Mouse (Mus musculus) lung, postnatal 0 days (tissue): Measurements from ENCODE around the gene Pigw. TPM values are rescaled to one million over a fixed set of nuclear protein-coding genes. Genes with fewer than 3 reads are reported as not detected.
"Not testable (repeated sequence)": the region's sequence is repeated elsewhere in the genome, so short reads cannot be mapped to it uniquely, and the experiment has no call there.

Experiments
- ATAC-seq: fragments of 200-750 bp; cut with Nextera tagmentation; 2 replicates; pipeline ENCODE4 v1.8.0; 2017; ENCODE audit warnings: moderate library complexity
- DNase-seq: peaks from one replicate; pipeline ENCODE4 v3.0.0-alpha.2; 2016; ENCODE audit warnings: low spot score
- H3K27ac ChIP-seq: fragments of 300-500 bp; sonication (generic); 2 replicates; pipeline ENCODE4 v1.5.1; 2014; ENCODE audit warnings: antibody characterized with exemption, mild to moderate bottlenecking, low read length, mixed read lengths
- H3K27me3 ChIP-seq: fragments of 300-500 bp; sonication (generic); replicated peaks from 2 replicates; pipeline ENCODE4 v1.6.1; 2014; ENCODE audit warnings: low read length, mixed read lengths; ENCODE audit not compliant: insufficient read depth
- H3K36me3 ChIP-seq: fragments of 300-500 bp; sonication (generic); 2 replicates; pipeline ENCODE4 v1.6.1; 2014; ENCODE audit warnings: low read length, mixed read lengths; ENCODE audit not compliant: insufficient read depth
- H3K4me1 ChIP-seq: fragments of 300-500 bp; sonication (generic); 2 replicates; pipeline ENCODE4 v1.6.1; 2014; ENCODE audit warnings: antibody characterized with exemption, low read depth, low read length, mixed read lengths; ENCODE audit not compliant: insufficient read depth
- H3K4me2 ChIP-seq: fragments of 300-500 bp; sonication (generic); replicated peaks from 2 replicates; pipeline ENCODE4 v1.6.1; 2014; ENCODE audit warnings: low read depth, mild to moderate bottlenecking, low read length, moderate library complexity, mixed read lengths
- H3K4me3 ChIP-seq: fragments of 300-500 bp; sonication (generic); 2 replicates; pipeline ENCODE4 v1.5.1; 2014; ENCODE audit warnings: low read depth, low read length
- H3K9ac ChIP-seq: fragments of 300-500 bp; sonication (generic); replicated peaks from 2 replicates; pipeline ENCODE4 v1.6.1; 2014; ENCODE audit warnings: low read depth, mild to moderate bottlenecking
- H3K9me3 ChIP-seq: fragments of 300-500 bp; sonication (generic); 2 replicates; pipeline ENCODE4 v1.6.1; 2016; ENCODE audit warnings: low read length, mixed read lengths
- CTCF ChIP-seq: IDR thresholded peaks from 2 replicates; pipeline ENCODE4 v1.5.1; 2016; ENCODE audit warnings: antibody characterized with exemption, mild to moderate bottlenecking
- EP300 ChIP-seq: IDR thresholded peaks from 2 replicates; pipeline ENCODE4 v1.6.1; 2016; ENCODE audit warnings: antibody characterized with exemption, mild to moderate bottlenecking, control low read depth
- WGBS: fragments of 180-500 bp; shearing (Covaris S2); extraction: QIAGEN DNeasy Blood & Tissue Kit; methylation state at CpG from one replicate; pipeline ENCODE4 v1.1.7; 2014; 5-methylcytosine and 5-hydroxymethylcytosine counted together
- polyA plus RNA-seq: library from polyadenylated mRNA; unstranded; fragments of >200 nt; fragmentation: Nextera tagmentation; extraction: Ambion mirVana; gene quantifications from 2 replicates; pipeline ENCODE4 v1.2.1, GENCODE M21; 2015

Pigw gene
- polyA plus RNA-seq, 1 experiment from 2014 or later, result 1.1 TPM

DNA sequence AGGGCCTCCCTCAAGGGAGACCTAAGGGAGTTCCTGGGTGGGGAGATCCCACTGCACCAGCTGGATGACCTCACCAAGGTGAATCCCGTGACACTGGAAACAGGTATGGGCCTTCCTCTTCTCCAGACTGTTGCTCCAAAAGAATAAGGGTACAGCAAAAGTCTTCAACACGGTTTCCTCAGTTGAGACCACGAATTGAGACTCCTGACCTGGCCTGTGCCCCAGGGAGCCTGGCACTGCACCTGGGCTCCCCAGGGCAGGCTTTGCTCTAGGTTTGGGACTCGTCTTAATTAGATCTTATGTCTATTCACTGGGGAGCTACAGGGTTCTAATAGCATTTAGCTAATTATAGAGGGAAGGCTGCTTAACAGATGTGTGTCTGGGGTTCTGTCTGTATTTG is 5.2 kb upstream of the Pigw start:
- 88% methylated on average over 4 of the region's 4 CpGs for WGBS
- peaks cover 4% of the 10 kb centered on the region; the same call in 1 of the 2 replicates for H3K36me3 ChIP-seq

DNA sequence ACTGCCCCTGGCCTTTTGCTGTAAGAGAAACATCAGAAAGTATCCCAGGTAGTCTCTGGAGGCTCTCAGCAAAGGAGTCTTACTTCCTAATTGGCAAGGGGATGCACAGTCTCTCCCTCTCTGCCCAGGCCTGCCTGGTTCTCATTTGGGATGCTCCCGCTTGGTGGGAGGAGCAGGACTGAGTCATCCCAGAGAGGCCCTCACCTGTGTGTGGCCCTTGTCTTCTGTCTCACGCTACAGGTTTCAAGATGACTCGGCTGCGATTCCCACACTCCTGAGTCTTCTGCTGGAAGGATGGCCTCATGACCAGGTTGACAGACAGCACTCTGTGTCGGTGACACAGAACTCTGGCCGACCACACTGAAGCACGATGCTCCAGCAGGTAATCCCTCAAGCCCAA is 2.3 kb upstream of the Pigw start:
- ATAC-seq (no peak), DNase-seq (no peak)
- no peaks in the 10 kb centered on the region for H3K27me3 ChIP-seq
- H3K4me3 ChIP-seq, result no peak overlapping the region
- H3K9me3 ChIP-seq, result no peaks in the 10 kb centered on the region
- WGBS, result 95% methylated on average over 7 of the region's 7 CpGs
- TF ChIP-seq EP300 (no peak), CTCF (no peak)
- no peak overlapping the region for H3K4me2 ChIP-seq
- no peaks in the 10 kb centered on the region; the same call in 1 of the 2 replicates for H3K36me3 ChIP-seq
- no peak overlapping the region for H3K9ac ChIP-seq
- peaks cover 6% of the 10 kb centered on the region; the same call in 1 of the 2 replicates for H3K4me1 ChIP-seq
- no peak overlapping the region for H3K27ac ChIP-seq

More for the DNA sequence above, 5.2 kb upstream of the Pigw start:
- H3K27ac ChIP-seq, result no peak overlapping the region
- no peaks in the 10 kb centered on the region for H3K27me3 ChIP-seq
- no peak overlapping the region for H3K4me3 ChIP-seq
- no peaks in the 10 kb centered on the region for H3K9me3 ChIP-seq
- no peak for DNase-seq
- TF ChIP-seq EP300 (no peak), CTCF (no peak)
- H3K4me2 ChIP-seq, result no peak overlapping the region
- peaks cover 6% of the 10 kb centered on the region; the same call in 1 of the 2 replicates for H3K4me1 ChIP-seq
- no peak overlapping the region for H3K9ac ChIP-seq
- ATAC-seq, result no peak

DNA sequence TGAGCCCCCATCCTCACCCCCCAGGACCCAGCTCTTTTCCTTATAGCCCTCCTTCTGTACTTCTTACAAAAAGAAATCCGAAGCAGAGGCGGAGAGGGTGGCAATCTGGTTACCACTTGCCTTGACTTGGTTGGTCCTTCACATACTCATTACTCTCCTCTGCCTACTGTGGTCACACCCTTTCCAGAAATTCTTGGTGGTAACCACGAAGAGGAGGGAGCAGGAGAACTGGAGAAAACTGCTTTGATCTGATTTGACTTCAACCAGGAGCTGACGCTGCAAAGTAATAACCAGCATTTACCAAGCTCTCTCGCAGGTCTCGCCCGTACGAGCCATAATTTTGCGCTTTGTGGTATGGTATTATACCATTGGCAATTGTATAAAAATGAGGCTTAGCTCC is 886 bp upstream of the Pigw start:
- WGBS, result 48% methylated on average over 9 of the region's 9 CpGs
- Histone ChIP-seq H3K4me2 (peak overlapping the region; percentile 88), H3K27me3 (no peaks in the 10 kb centered on the region), H3K9me3 (no peaks in the 10 kb centered on the region), H3K9ac (peak overlapping the region; percentile 74), H3K4me1 (peaks cover 6% of the 10 kb centered on the region; the same call in 1 of the 2 replicates), H3K36me3 (no peaks in the 10 kb centered on the region; the same call in 1 of the 2 replicates), H3K4me3 (peak overlapping the region; percentile 87), H3K27ac (peak overlapping the region; percentile 91)
- ATAC-seq (0 out of 2 replicates have a peak, but pooled peaks have one; percentile 3), DNase-seq (peak; percentile 44)
- TF ChIP-seq EP300, result no peak
- no peak for TF ChIP-seq CTCF

DNA sequence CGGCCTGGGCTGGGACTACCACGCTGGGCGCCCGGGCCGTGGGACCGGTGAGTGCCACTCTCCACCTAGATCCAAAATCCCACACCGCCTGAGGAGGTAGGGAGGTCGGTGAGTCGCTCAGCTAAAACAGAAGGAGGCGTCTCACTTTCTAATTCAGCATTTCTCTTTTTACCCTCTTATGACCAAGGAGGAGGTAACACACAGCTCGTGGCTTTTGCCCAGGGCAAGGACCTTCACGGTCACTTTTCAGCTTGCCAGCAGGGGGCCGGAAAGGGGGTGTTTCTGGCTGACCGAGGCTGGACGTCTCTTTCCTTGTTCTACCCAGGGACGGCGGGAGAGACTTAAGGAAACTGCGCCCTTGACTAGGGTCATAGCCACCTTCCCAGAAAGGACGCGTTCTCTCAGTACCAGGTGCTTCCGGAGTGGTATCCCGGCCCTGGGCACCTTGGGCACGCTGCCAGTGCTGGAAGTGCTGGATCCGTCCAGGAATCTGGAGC is 428 bp upstream of the Pigw start:
- Histone ChIP-seq H3K4me1 (peaks cover 6% of the 10 kb centered on the region; the same call in 1 of the 2 replicates), H3K4me2 (peak overlapping the region; percentile 88), H3K9ac (peak overlapping the region; percentile 74), H3K36me3 (no peaks in the 10 kb centered on the region; the same call in 1 of the 2 replicates), H3K9me3 (no peaks in the 10 kb centered on the region), H3K4me3 (peak overlapping the region; percentile 87), H3K27ac (peak overlapping the region; percentile 91), H3K27me3 (no peaks in the 10 kb centered on the region)
- ATAC-seq (peak; percentile 78), DNase-seq (peak; percentile 79)
- under 1% methylated on average over 24 of the region's 24 CpGs for WGBS
- TF ChIP-seq CTCF (peak; percentile 65), EP300 (no peak)

DNA sequence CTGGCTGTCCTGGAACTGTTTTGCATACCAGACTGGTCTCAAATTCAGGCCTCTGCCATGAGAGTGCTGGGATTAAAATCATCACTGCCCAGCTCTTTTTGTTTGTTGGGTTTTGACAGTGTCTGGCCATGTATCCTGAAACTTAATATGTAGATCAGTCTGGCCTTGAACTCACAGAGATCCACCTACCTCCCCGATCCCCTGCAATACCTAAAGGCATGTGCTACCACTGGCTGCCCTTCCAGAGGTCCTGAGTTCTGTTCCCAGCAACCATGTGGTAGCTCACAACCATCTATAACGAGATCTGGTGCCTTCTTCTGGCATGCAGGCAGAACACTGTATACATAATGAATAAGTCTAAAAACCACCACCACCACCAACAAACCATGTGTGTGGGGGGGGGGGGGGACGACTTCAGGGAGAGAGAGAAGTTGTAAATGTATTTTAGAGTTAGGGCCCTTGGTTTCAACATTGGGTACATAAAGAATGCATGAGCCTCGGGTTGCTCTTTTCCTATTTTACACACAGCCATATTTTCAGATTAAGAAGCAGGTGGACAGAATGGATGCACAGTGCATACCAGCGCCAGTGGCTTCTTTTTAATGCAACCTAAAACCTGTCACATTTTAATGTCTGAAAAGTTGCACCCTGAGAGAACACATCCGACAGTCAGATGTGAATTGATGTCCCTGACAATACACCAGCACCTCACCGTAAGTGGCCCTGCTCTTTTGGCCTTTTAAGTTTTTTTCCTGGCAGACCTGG is 896 bp downstream of the Pigw start:
- Histone ChIP-seq H3K27me3 (no peaks in the 10 kb centered on the region), H3K4me2 (peak overlapping the region; percentile 88), H3K9ac (peak overlapping the region; percentile 74), H3K27ac (peak overlapping the region; percentile 91), H3K36me3 (no peaks in the 10 kb centered on the region), H3K4me3 (peak overlapping the region; percentile 87), H3K4me1 (peaks cover 6% of the 10 kb centered on the region; the same call in 1 of the 2 replicates), H3K9me3 (no peaks in the 10 kb centered on the region)
- TF ChIP-seq EP300 (no peak), CTCF (no peak)
- DNase-seq (no peak), ATAC-seq (no peak)
- 16% methylated on average over 7 of the region's 7 CpGs for WGBS

DNA sequence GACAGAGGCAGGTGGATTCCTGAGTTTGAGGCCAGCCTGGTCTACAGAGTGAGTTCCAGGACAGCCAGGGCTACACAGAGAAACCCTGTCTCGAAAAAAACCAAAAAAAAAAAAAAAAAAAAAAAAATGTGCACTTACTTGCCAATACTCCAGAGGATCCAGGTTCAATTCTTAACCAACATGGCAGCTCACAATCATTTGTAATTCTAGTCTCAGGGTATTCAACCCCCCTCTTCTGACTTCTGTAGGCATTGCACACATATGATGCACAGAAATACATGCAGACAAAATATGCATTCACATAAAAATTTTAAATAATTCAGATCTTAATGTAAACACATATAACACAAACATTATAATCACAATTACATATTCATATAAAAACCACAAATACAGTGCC is 4.1 kb downstream of the Pigw start:
- H3K27ac ChIP-seq, result not testable (repeated sequence)
- no CpG with 5 or more reads among the region's 1 CpGs for WGBS

More for the DNA sequence above, 4.1 kb downstream of the Pigw start:
- H3K27me3 ChIP-seq, H3K9ac ChIP-seq, ATAC-seq, H3K4me3 ChIP-seq, H3K4me1 ChIP-seq, H3K4me2 ChIP-seq, H3K36me3 ChIP-seq, H3K9me3 ChIP-seq, DNase-seq: not testable (repeated sequence)
